Mouse (Mus musculus) megakaryocyte-erythroid progenitor cell, adult 5-6 weeks (primary cell): ENCODE data around the gene Hist1h2bm. TPM values are rescaled to one million over a fixed set of nuclear protein-coding genes. Genes with fewer than 3 reads are reported as not detected.

ENCODE experiments used
- total RNA-seq, 2 experiments: library from RNA; stranded (forward) in 1 of 2; stranded (reverse) in 1 of 2; fragments of 200-1000, 215-1000 nt in 1 of 2; fragments of >200 nt in 1 of 2; fragmentation: Nextera tagmentation in 1 of 2; gene quantifications; 2 replicates each; pipeline ENCODE4 v1.2.3; 2014 to 2017

Gene Hist1h2bm
- total RNA-seq, 2 experiments from 2014 or later = 265 to 417 TPM

Other genes with a start within 250 kb of the Hist1h2bm start
Only the 30 nearest of the 31 such genes appear.
- gene Gm10065, start 242.6 kb upstream of the Hist1h2bm start, total RNA-seq (2014; fragmentation: Nextera tagmentation) = not detected in 2 replicates
- gene Gm10065, start 242.6 kb upstream of the Hist1h2bm start, total RNA-seq (2017) = not detected in 2 replicates
- gene AK157302, start 226.8 kb upstream of the Hist1h2bm start, total RNA-seq (2014; fragmentation: Nextera tagmentation) = 2.1 and 2.6 TPM in 2 replicates
- 0.19 and 0.23 TPM in 2 replicates for gene AK157302, start 226.8 kb upstream of the Hist1h2bm start, total RNA-seq (2017)
- gene Gm11273, start 220.6 kb upstream of the Hist1h2bm start, total RNA-seq (2014; fragmentation: Nextera tagmentation) = 3.7 and 8.4 TPM in 2 replicates
- 2.0 and 10.4 TPM in 2 replicates for gene Gm11273, start 220.6 kb upstream of the Hist1h2bm start, total RNA-seq (2017)
- 14.6 and 23.6 TPM in 2 replicates for gene Zkscan8, start 190.9 kb upstream of the Hist1h2bm start, total RNA-seq (2014; fragmentation: Nextera tagmentation)
- 12.3 and 15.4 TPM in 2 replicates for gene Zkscan8, start 190.9 kb upstream of the Hist1h2bm start, total RNA-seq (2017)
- gene Olfr1366, start 179.2 kb upstream of the Hist1h2bm start, total RNA-seq (2014; fragmentation: Nextera tagmentation) = not detected in 2 replicates
- gene Olfr1366, start 179.2 kb upstream of the Hist1h2bm start, total RNA-seq (2017) = not detected in 2 replicates
- not detected in 2 replicates for gene Olfr1535, start 162.2 kb upstream of the Hist1h2bm start, total RNA-seq (2014; fragmentation: Nextera tagmentation)
- not detected in 2 replicates for gene Olfr1535, start 162.2 kb upstream of the Hist1h2bm start, total RNA-seq (2017)
- not detected in 2 replicates for gene Olfr1364, start 140.3 kb upstream of the Hist1h2bm start, total RNA-seq (2014; fragmentation: Nextera tagmentation)
- not detected in 2 replicates for gene Olfr1364, start 140.3 kb upstream of the Hist1h2bm start, total RNA-seq (2017)
- gene Olfr1362, start 108.0 kb upstream of the Hist1h2bm start, total RNA-seq (2014; fragmentation: Nextera tagmentation) = not detected in 2 replicates
- not detected in 2 replicates for gene Olfr1362, start 108.0 kb upstream of the Hist1h2bm start, total RNA-seq (2017)
- gene Olfr11, start 79.5 kb upstream of the Hist1h2bm start, total RNA-seq (2014; fragmentation: Nextera tagmentation) = not detected in 2 replicates
- not detected in 2 replicates for gene Olfr11, start 79.5 kb upstream of the Hist1h2bm start, total RNA-seq (2017)
- gene Olfr1361, start 58.7 kb upstream of the Hist1h2bm start, total RNA-seq (2014; fragmentation: Nextera tagmentation) = not detected in 2 replicates
- not detected in 2 replicates for gene Olfr1361, start 58.7 kb upstream of the Hist1h2bm start, total RNA-seq (2017)
- not detected in 2 replicates for gene Olfr1360, start 44.6 kb upstream of the Hist1h2bm start, total RNA-seq (2014; fragmentation: Nextera tagmentation)
- gene Olfr1360, start 44.6 kb upstream of the Hist1h2bm start, total RNA-seq (2017) = not detected in 2 replicates
- gene Olfr1359, start 23.9 kb upstream of the Hist1h2bm start, total RNA-seq (2014; fragmentation: Nextera tagmentation) = not detected in 2 replicates
- not detected in 2 replicates for gene Olfr1359, start 23.9 kb upstream of the Hist1h2bm start, total RNA-seq (2017)
- gene Hist1h2bl, start 5.9 kb upstream of the Hist1h2bm start, total RNA-seq (2014; fragmentation: Nextera tagmentation) = 430 and 709 TPM in 2 replicates
- gene Hist1h2bl, start 5.9 kb upstream of the Hist1h2bm start, total RNA-seq (2017) = 345 and 387 TPM in 2 replicates
- gene Hist1h2ai, start 5.6 kb upstream of the Hist1h2bm start, total RNA-seq (2014; fragmentation: Nextera tagmentation) = 3.0 and 26.7 TPM in 2 replicates
- 582 and 1,238 TPM in 2 replicates for gene Hist1h2ai, start 5.6 kb upstream of the Hist1h2bm start, total RNA-seq (2017)
- 21.9 TPM in 1 of 2 replicates, not detected in the other for gene Hist1h3h, start 4.4 kb upstream of the Hist1h2bm start, total RNA-seq (2014; fragmentation: Nextera tagmentation)
- 175 and 228 TPM in 2 replicates for gene Hist1h3h, start 4.4 kb upstream of the Hist1h2bm start, total RNA-seq (2017)
- 3.8 and 29.3 TPM in 2 replicates for gene Hist1h4j, start 13.0 kb downstream of the Hist1h2bm start, total RNA-seq (2014; fragmentation: Nextera tagmentation)
- 302 and 554 TPM in 2 replicates for gene Hist1h4j, start 13.0 kb downstream of the Hist1h2bm start, total RNA-seq (2017)
- gene Hist1h4k, start 28.5 kb downstream of the Hist1h2bm start, total RNA-seq (2014; fragmentation: Nextera tagmentation) = 396 and 799 TPM in 2 replicates
- gene Hist1h4k, start 28.5 kb downstream of the Hist1h2bm start, total RNA-seq (2017) = 1,621 and 1,651 TPM in 2 replicates
- gene Hist1h2ak, start 31.8 kb downstream of the Hist1h2bm start, total RNA-seq (2014; fragmentation: Nextera tagmentation) = 179 and 217 TPM in 2 replicates
- 715 and 1,091 TPM in 2 replicates for gene Hist1h2ak, start 31.8 kb downstream of the Hist1h2bm start, total RNA-seq (2017)
- gene Hist1h2bn, start 32.1 kb downstream of the Hist1h2bm start, total RNA-seq (2014; fragmentation: Nextera tagmentation) = 483 and 930 TPM in 2 replicates
- gene Hist1h2bn, start 32.1 kb downstream of the Hist1h2bm start, total RNA-seq (2017) = 1,170 and 1,659 TPM in 2 replicates
- gene Hist1h1b, start 58.6 kb downstream of the Hist1h2bm start, total RNA-seq (2014; fragmentation: Nextera tagmentation) = 569 and 631 TPM in 2 replicates
- gene Hist1h1b, start 58.6 kb downstream of the Hist1h2bm start, total RNA-seq (2017) = 1,368 and 2,131 TPM in 2 replicates
- gene Hist1h3i, start 61.3 kb downstream of the Hist1h2bm start, total RNA-seq (2014; fragmentation: Nextera tagmentation) = 310 and 340 TPM in 2 replicates
- 88.3 and 299 TPM in 2 replicates for gene Hist1h3i, start 61.3 kb downstream of the Hist1h2bm start, total RNA-seq (2017)
- 4.6 and 28.8 TPM in 2 replicates for gene Hist1h2an, start 65.2 kb downstream of the Hist1h2bm start, total RNA-seq (2014; fragmentation: Nextera tagmentation)
- 538 and 611 TPM in 2 replicates for gene Hist1h2an, start 65.2 kb downstream of the Hist1h2bm start, total RNA-seq (2017)
- 19.6 and 62.9 TPM in 2 replicates for gene Hist1h2bp, start 65.4 kb downstream of the Hist1h2bm start, total RNA-seq (2014; fragmentation: Nextera tagmentation)
- 33.7 and 54.7 TPM in 2 replicates for gene Hist1h2bp, start 65.4 kb downstream of the Hist1h2bm start, total RNA-seq (2017)
- 395 and 796 TPM in 2 replicates for gene Hist1h2bq, start 88.2 kb downstream of the Hist1h2bm start, total RNA-seq (2014; fragmentation: Nextera tagmentation)
- gene Hist1h2bq, start 88.2 kb downstream of the Hist1h2bm start, total RNA-seq (2017) = 0.72 and 1.2 TPM in 2 replicates
- gene Hist1h2ao, start 88.4 kb downstream of the Hist1h2bm start, total RNA-seq (2014; fragmentation: Nextera tagmentation) = not detected in 2 replicates
- gene Hist1h2ao, start 88.4 kb downstream of the Hist1h2bm start, total RNA-seq (2017) = not detected in 2 replicates
- 256 and 298 TPM in 2 replicates for gene Hist1h4m, start 89.7 kb downstream of the Hist1h2bm start, total RNA-seq (2014; fragmentation: Nextera tagmentation)
- gene Hist1h4m, start 89.7 kb downstream of the Hist1h2bm start, total RNA-seq (2017) = 1,434 and 2,567 TPM in 2 replicates
- gene Hist1h4n, start 110.2 kb downstream of the Hist1h2bm start, total RNA-seq (2014; fragmentation: Nextera tagmentation) = 49.1 and 171 TPM in 2 replicates
- gene Hist1h4n, start 110.2 kb downstream of the Hist1h2bm start, total RNA-seq (2017) = 1,378 and 1,797 TPM in 2 replicates
- gene Hist1h2ap, start 111.5 kb downstream of the Hist1h2bm start, total RNA-seq (2014; fragmentation: Nextera tagmentation) = 177 TPM in 2 replicates
- gene Hist1h2ap, start 111.5 kb downstream of the Hist1h2bm start, total RNA-seq (2017) = 4,662 and 4,902 TPM in 2 replicates
- gene Hist1h2br, start 111.7 kb downstream of the Hist1h2bm start, total RNA-seq (2014; fragmentation: Nextera tagmentation) = 372 and 874 TPM in 2 replicates
- 126 and 201 TPM in 2 replicates for gene Hist1h2br, start 111.7 kb downstream of the Hist1h2bm start, total RNA-seq (2017)
- 1.5 and 2.5 TPM in 2 replicates for gene Zfp184, start 223.1 kb downstream of the Hist1h2bm start, total RNA-seq (2014; fragmentation: Nextera tagmentation)
- gene Zfp184, start 223.1 kb downstream of the Hist1h2bm start, total RNA-seq (2017) = 3.1 and 10.7 TPM in 2 replicates